Mouse (Mus musculus): ENCODE measurements around the gene Cpsf6.

DNA sequence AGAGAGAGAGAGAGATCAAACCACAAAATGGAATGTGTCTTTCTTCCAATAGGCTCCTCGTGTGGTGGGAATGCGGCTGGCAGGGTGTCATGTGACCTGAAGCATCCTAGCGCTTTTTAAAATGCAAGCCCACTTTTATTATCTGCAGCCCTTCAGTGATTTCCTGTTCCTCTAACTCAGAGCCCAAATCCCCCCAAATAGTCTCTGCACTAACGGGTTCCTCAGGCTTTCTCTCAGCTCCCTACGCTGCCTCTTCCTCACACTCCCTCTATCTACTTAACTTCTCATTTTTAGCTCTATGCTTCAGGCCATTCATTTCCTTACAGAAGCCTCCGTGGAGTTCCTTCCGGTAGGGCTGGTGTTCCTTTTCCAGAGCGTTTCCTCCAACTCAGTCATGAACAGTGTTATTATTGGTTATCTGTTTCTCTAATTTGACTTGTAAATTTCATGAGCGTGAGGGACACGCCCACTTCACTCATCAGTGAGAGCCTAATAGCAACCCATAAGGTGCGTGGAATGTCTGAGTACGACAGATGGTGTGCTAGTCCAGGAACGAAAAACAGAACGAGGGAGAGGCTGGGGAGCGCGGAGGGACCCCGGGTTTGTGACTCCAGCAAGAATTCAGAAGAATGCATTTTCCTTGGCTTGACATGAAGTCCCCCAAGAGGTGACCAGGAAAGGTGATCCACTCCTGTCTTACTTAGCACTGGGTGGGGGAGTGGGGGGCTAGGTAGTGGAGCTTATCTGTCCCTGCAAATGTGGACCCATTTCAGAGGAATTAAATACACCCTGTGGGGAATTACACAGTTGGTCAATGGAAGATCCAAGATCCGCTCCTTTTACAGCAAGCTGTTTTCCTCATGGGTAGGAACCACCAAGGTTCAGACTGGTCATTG lies 38.2 kb upstream of the Cpsf6 start:
- TF ChIP-seq CTCF (IDR thresholded peaks at IDR 0.05; ENCODE audit: control insufficient read depth, insufficient read depth, low read length) (no peak), POLR2A (IDR thresholded peaks at IDR 0.05; ENCODE audit: borderline replicate concordance, control insufficient read depth, low read depth, low read length) (no peak)
